Mouse (Mus musculus): ENCODE measurements around the gene Per2.

DNA sequence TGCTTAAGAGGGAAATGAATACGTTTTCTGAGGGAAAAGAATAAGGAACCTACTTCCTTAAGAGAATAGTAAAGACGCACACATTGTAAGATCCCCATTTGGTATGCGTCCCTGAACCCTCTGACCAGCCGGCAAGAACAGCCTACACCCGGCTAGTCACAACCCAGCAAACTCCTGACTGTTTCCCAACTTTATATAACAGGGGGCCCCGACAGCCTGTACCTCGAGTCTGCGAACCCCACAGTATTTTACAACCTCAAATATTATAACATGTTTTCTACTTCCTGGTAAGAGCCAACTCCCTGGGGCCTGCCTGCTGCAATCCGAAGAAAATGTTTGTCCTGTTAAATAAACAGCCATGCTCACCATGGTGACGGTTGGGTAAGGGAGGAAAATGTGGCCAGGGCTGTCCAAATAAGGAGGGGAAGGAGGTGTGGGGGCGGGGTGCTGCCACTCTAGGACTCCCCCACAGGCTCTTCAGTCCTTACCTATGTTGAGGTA lies 2.8 kb downstream of the Per2 start:
- TF ChIP-seq CEBPB (IDR thresholded peaks at IDR 0.05; ENCODE audit: insufficient read depth, poor library complexity, severe bottlenecking) (peak; percentile 85), POLR2A (IDR thresholded peaks at IDR 0.05; ENCODE audit: insufficient read length, low read depth) (no peak), TCF12 (IDR thresholded peaks at IDR 0.05; ENCODE audit: insufficient read depth, poor library complexity, severe bottlenecking) (no peak), MAX (IDR thresholded peaks at IDR 0.05; ENCODE audit: low read depth) (no peak)
